Mouse (Mus musculus) intestine, embryonic 14.5 days (tissue): ENCODE data around the gene Aurkb. TPM values are rescaled to one million over a fixed set of nuclear protein-coding genes. Genes with fewer than 3 reads are reported as not detected.
A peak's percentile ranks its signal among the peaks of the same experiment; 100 is the strongest.

Experiments used
- ATAC-seq: fragments of 200-750 bp; cut with Nextera tagmentation; replicated peaks from 2 replicates; pipeline ENCODE4 v1.8.0; 2017; ENCODE audit warnings: low read depth, moderate number of reproducible peaks, moderate TSS enrichment, moderate library complexity; ENCODE audit not compliant: low FRiP score, low TSS enrichment
- DNase-seq: peaks from one replicate; pipeline ENCODE4 v3.0.0-alpha.2; 2018; ENCODE audit warnings: low spot score
- H3K27ac ChIP-seq: fragments of 300-500 bp; sonication (generic); 2 replicates; pipeline ENCODE4 v1.5.1; 2014; ENCODE audit warnings: low read depth, mild to moderate bottlenecking, control low read depth
- H3K27me3 ChIP-seq: fragments of 300-500 bp; sonication (generic); replicated peaks from 2 replicates; pipeline ENCODE4 v1.6.1; 2014; ENCODE audit warnings: low read length, control low read depth; ENCODE audit not compliant: control insufficient read depth, insufficient read depth
- H3K36me3 ChIP-seq: fragments of 300-500 bp; sonication (generic); 2 replicates; pipeline ENCODE4 v1.6.1; 2014; ENCODE audit warnings: low read length, control low read depth; ENCODE audit not compliant: control insufficient read depth, insufficient read depth
- H3K4me1 ChIP-seq: fragments of 300-500 bp; sonication (generic); replicated peaks from 2 replicates; pipeline ENCODE4 v1.6.1; 2014; ENCODE audit warnings: low read length, control low read depth, mixed read lengths; ENCODE audit not compliant: control insufficient read depth, insufficient read depth
- H3K4me2 ChIP-seq: fragments of 300-500 bp; sonication (generic); 2 replicates; pipeline ENCODE4 v1.6.1; 2014; ENCODE audit warnings: low read length
- H3K4me3 ChIP-seq: fragments of 300-500 bp; sonication (generic); 2 replicates; pipeline ENCODE4 v1.5.1; 2014; ENCODE audit warnings: low read depth, low read length, control low read depth, mixed read lengths
- H3K9ac ChIP-seq: fragments of 300-500 bp; sonication (generic); 2 replicates; pipeline ENCODE4 v1.6.1; 2014; ENCODE audit warnings: mild to moderate bottlenecking, low read length
- H3K9me3 ChIP-seq: fragments of 300-500 bp; sonication (generic); 2 replicates; pipeline ENCODE4 v1.6.1; 2016; ENCODE audit warnings: low read length, control low read depth; ENCODE audit not compliant: control insufficient read depth
- WGBS: fragments of 180-500 bp; shearing (Covaris S2); extraction: QIAGEN DNeasy Blood & Tissue Kit; methylation state at CpG from one replicate; pipeline ENCODE4 v1.1.7; 2014; 5-methylcytosine and 5-hydroxymethylcytosine counted together
- polyA plus RNA-seq: library from polyadenylated mRNA; unstranded; fragments of >200 nt; fragmentation: Nextera tagmentation; extraction: Ambion mirVana; gene quantifications from 2 replicates; pipeline ENCODE4 v1.2.1, GENCODE M21; 2014

The Aurkb gene
- polyA plus RNA-seq, 1 experiment from 2014 or later: 150 TPM

- ATAC-seq (no peak), DNase-seq (no peak)
- Histone ChIP-seq H3K4me3 (no peak overlapping the region), H3K4me1 (peaks cover 3% of the 10 kb centered on the region; the same call in 1 of the 2 replicates), H3K9ac (no peak overlapping the region), H3K36me3 (no peaks in the 10 kb centered on the region), H3K27ac (no peak overlapping the region), H3K9me3 (no peaks in the 10 kb centered on the region), H3K4me2 (no peak overlapping the region), H3K27me3 (no peaks in the 10 kb centered on the region)
- 67% methylated on average over 6 of the region's 6 CpGs for WGBS
Observed at GRCm38 (mm10) chr11:69078041-69078440, 32.6 kb downstream of the Aurkb start.

DNA sequence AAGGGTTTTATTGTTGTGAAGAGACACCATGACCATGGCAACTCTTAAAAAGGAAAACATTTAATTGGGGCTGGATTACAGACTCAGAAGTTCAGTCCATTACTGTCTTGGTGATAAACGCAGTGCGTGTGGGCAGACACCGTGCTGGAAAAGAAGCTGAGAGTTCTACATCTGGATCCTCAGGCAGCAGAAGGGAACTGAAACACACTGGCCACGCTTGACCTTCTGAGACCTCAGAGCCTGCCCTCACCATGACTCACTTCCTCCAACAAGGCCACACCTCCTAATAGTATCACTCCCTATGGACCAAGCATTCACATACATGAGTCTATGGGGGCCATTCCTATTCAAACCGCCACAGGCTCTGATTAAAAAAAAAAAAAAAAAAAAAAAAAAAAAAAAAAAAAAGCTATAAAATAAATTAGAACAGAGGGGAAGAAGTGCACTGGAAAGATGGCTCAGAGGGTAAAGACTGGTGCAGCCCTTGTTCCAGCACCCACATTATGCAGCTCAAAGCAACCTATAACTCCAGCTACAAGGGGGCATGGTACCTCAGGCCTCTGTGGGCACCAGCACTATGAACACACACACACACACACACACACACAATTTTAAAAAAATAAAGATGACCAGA lies 33.5 kb downstream of the Aurkb start:
- no peak overlapping the region for H3K9ac ChIP-seq
- no peaks in the 10 kb centered on the region for H3K27me3 ChIP-seq
- H3K9me3 ChIP-seq: no peaks in the 10 kb centered on the region
- WGBS: 59% methylated on average over 5 of the region's 5 CpGs
- H3K4me2 ChIP-seq: no peak overlapping the region
- H3K4me3 ChIP-seq: no peak overlapping the region
- DNase-seq (no peak), ATAC-seq (no peak)
- peaks cover 3% of the 10 kb centered on the region; the same call in 1 of the 2 replicates for H3K4me1 ChIP-seq
- H3K36me3 ChIP-seq: no peaks in the 10 kb centered on the region
- no peak overlapping the region for H3K27ac ChIP-seq

DNA sequence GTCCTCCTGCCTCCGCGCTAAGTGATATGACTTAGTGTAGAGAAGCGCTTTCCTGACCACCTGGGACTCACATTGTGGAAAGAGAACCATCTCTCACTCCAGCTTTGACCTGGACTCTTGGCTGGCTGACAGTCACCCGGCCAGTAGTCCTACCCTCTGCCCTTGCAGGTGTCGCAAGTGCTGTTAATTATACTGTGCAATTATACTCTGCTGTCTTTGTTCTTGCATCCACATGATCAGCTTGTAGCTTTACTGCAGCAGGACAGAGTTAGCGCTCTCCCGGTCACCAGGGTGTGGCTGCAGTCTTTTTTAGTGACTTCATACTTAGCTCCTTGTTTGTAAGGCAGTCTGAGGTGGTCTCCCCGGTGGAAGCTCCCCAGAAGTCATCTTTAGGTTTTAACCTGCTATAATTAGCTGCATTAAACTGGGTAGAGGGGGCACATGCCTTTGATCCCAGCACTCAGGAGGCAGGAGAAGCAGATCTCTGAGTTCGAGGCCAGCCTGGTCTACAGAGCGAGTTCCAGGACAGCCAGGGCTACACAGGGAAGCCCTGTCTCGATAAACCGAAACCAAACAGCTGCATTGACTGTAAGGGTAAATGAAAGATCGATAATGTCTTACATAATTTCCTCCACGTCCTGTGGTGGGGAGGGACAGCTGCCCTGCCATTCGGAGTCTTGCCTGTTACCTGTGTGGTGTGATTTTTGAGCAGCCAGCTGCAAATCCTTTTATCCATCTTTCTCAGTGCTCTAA lies 34.8 kb downstream of the Aurkb start:
- Histone ChIP-seq H3K9ac (no peak overlapping the region), H3K27me3 (no peaks in the 10 kb centered on the region), H3K27ac (no peak overlapping the region), H3K36me3 (no peaks in the 10 kb centered on the region), H3K4me3 (no peak overlapping the region), H3K4me2 (no peak overlapping the region), H3K9me3 (no peaks in the 10 kb centered on the region), H3K4me1 (no peaks in the 10 kb centered on the region)
- DNase-seq (no peak), ATAC-seq (no peak)
- 74% methylated on average over 15 of the region's 15 CpGs for WGBS

DNA sequence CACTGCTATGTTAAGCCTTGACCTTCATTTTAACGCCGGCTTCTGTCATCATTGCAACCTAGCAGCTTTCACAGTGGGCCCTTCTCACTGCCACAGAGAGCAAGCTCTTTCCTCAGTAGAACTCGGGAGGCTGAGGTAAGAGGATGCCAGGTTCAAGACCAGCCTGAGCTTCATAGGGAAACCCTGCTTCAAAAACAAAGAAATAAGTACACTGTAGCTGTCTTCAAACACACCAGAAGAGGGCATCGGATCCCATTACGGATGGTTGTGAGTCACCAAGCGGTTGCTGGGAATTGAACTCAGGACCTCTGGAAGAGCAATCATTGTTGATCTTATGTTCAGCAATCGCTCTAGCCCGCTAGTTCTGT lies 35.4 kb downstream of the Aurkb start:
- no peak overlapping the region for H3K9ac ChIP-seq
- DNase-seq (no peak), ATAC-seq (no peak)
- no peak overlapping the region for H3K27ac ChIP-seq
- no peak overlapping the region for H3K4me3 ChIP-seq
- no peaks in the 10 kb centered on the region for H3K4me1 ChIP-seq
- no peaks in the 10 kb centered on the region for H3K27me3 ChIP-seq
- no peaks in the 10 kb centered on the region for H3K9me3 ChIP-seq
- H3K4me2 ChIP-seq: no peak overlapping the region
- WGBS: 89% methylated on average over 8 of the region's 8 CpGs
- no peaks in the 10 kb centered on the region for H3K36me3 ChIP-seq

GRCm38 (mm10) chr11:69081613-69082012 lies 36.2 kb downstream of the Aurkb start:
- ATAC-seq (no peak), DNase-seq (no peak)
- no peaks in the 10 kb centered on the region for H3K9me3 ChIP-seq
- no peak overlapping the region for H3K9ac ChIP-seq
- no peaks in the 10 kb centered on the region for H3K27me3 ChIP-seq
- H3K4me3 ChIP-seq: no peak overlapping the region
- H3K27ac ChIP-seq: no peak overlapping the region
- H3K36me3 ChIP-seq: no peaks in the 10 kb centered on the region
- H3K4me1 ChIP-seq: peaks cover 3% of the 10 kb centered on the region; the same call in 1 of the 2 replicates
- 75% methylated on average over 7 of the region's 7 CpGs for WGBS
- H3K4me2 ChIP-seq: no peak overlapping the region

GRCm38 (mm10) chr11:69085608-69086007 lies 40.2 kb downstream of the Aurkb start:
- H3K36me3 ChIP-seq: peaks cover 14% of the 10 kb centered on the region
- H3K4me3 ChIP-seq: no peak overlapping the region
- WGBS: 67% methylated on average over 6 of the region's 6 CpGs
- no peaks in the 10 kb centered on the region for H3K9me3 ChIP-seq
- DNase-seq: no peak
- no peak overlapping the region for H3K9ac ChIP-seq
- no peak overlapping the region for H3K27ac ChIP-seq
- ATAC-seq: no peak
- no peak overlapping the region for H3K4me2 ChIP-seq
- peaks cover 32% of the 10 kb centered on the region for H3K4me1 ChIP-seq
- no peaks in the 10 kb centered on the region for H3K27me3 ChIP-seq

GRCm38 (mm10) chr11:69086390-69086789 lies 40.9 kb downstream of the Aurkb start:
- DNase-seq (no peak), ATAC-seq (no peak)
- Histone ChIP-seq H3K4me2 (no peak overlapping the region), H3K27ac (peak overlapping the region; percentile 67), H3K9me3 (no peaks in the 10 kb centered on the region), H3K27me3 (no peaks in the 10 kb centered on the region), H3K4me3 (no peak overlapping the region), H3K4me1 (peaks cover 35% of the 10 kb centered on the region), H3K9ac (no peak overlapping the region), H3K36me3 (peaks cover 22% of the 10 kb centered on the region)
- 47% methylated on average over 6 of the region's 6 CpGs for WGBS

- no peaks in the 10 kb centered on the region for H3K27me3 ChIP-seq
- WGBS: 14% methylated on average over 4 of the region's 4 CpGs
- no peak overlapping the region for H3K9ac ChIP-seq
- no peaks in the 10 kb centered on the region for H3K9me3 ChIP-seq
- H3K27ac ChIP-seq: peak overlapping the region; percentile 67
- peaks cover 35% of the 10 kb centered on the region for H3K4me1 ChIP-seq
- H3K4me3 ChIP-seq: no peak overlapping the region
- ATAC-seq: no peak
- peak; percentile 58 for DNase-seq
- H3K4me2 ChIP-seq: no peak overlapping the region
- peaks cover 29% of the 10 kb centered on the region for H3K36me3 ChIP-seq
Observed at GRCm38 (mm10) chr11:69087082-69087481, 41.6 kb downstream of the Aurkb start.

DNA sequence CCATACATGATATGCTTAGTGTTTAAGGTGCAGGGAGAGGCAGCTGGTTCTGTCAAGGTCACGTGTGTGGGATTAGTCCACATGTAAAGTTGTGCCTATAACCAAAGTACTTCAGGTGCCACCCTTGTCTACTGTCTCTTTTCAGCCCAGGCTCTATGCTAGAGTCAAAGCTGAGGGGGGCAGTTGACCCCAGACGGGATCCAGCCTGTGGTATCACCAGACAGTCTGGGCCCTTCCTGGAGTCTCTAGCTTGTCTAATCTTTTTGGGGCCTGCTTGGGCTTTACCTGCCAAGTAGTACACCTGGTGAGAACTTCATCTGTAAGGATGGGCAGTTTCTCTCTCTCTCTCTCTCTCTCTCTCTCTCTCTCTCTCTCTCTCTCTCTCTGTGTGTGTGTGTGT lies 42.1 kb downstream of the Aurkb start:
- peak overlapping the region; percentile 74; the same call in 1 of the 2 replicates for H3K4me2 ChIP-seq
- peak overlapping the region; percentile 67 for H3K27ac ChIP-seq
- H3K27me3 ChIP-seq: no peaks in the 10 kb centered on the region
- no peaks in the 10 kb centered on the region for H3K9me3 ChIP-seq
- H3K4me3 ChIP-seq: no peak overlapping the region
- no peak for DNase-seq
- peaks cover 34% of the 10 kb centered on the region for H3K36me3 ChIP-seq
- H3K4me1 ChIP-seq: peaks cover 35% of the 10 kb centered on the region
- WGBS: 35% methylated on average over 2 of the region's 2 CpGs
- ATAC-seq: no peak
- H3K9ac ChIP-seq: no peak overlapping the region; the same call in 1 of the 2 replicates
